Mouse (Mus musculus) midbrain, postnatal 0 days (tissue): Measurements from ENCODE around the gene Dock1. TPM values are rescaled to one million over a fixed set of nuclear protein-coding genes. Genes with fewer than 3 reads are reported as not detected.

Source experiments
- ATAC-seq: fragments of 200-750 bp; cut with Nextera tagmentation; 2 replicates; pipeline ENCODE4 v1.8.0; 2017; ENCODE audit warnings: moderate number of reproducible peaks, mild to moderate bottlenecking, moderate TSS enrichment, moderate library complexity; ENCODE audit not compliant: low FRiP score
- DNase-seq: peaks from one replicate; pipeline ENCODE4 v3.0.0-alpha.2; 2015; ENCODE audit warnings: low spot score
- H3K27ac ChIP-seq: fragments of 300-500 bp; sonication (generic); 2 replicates; pipeline ENCODE4 v1.5.1; 2014; ENCODE audit warnings: low read depth, mild to moderate bottlenecking, low read length, mixed read lengths
- H3K27me3 ChIP-seq: fragments of 300-500 bp; sonication (generic); 2 replicates; pipeline ENCODE4 v1.6.1; 2014; ENCODE audit warnings: low read length, control low read depth, mixed read lengths; ENCODE audit not compliant: insufficient read depth
- H3K36me3 ChIP-seq: fragments of 300-500 bp; sonication (generic); 2 replicates; pipeline ENCODE4 v1.6.1; 2014; ENCODE audit warnings: low read length, control low read depth, mixed read lengths; ENCODE audit not compliant: insufficient read depth
- H3K4me1 ChIP-seq: fragments of 300-500 bp; sonication (generic); 2 replicates; pipeline ENCODE4 v1.6.1; 2014; ENCODE audit warnings: mild to moderate bottlenecking, control low read depth, antibody characterized with exemption, low read length, mixed read lengths; ENCODE audit not compliant: insufficient read depth
- H3K4me2 ChIP-seq: fragments of 300-500 bp; sonication (generic); 2 replicates; pipeline ENCODE4 v1.6.1; 2014; ENCODE audit warnings: low read depth, mild to moderate bottlenecking, low read length, mixed read lengths; ENCODE audit not compliant: poor library complexity, severe bottlenecking
- H3K4me3 ChIP-seq: fragments of 300-500 bp; sonication (generic); 2 replicates; pipeline ENCODE4 v1.5.1; 2014; ENCODE audit warnings: low read depth, mild to moderate bottlenecking, low read length, moderate library complexity
- H3K9ac ChIP-seq: fragments of 300-500 bp; sonication (generic); replicated peaks from 2 replicates; pipeline ENCODE4 v1.6.1; 2014; ENCODE audit warnings: mild to moderate bottlenecking, low read length, moderate library complexity, mixed read lengths; ENCODE audit not compliant: poor library complexity, severe bottlenecking
- H3K9me3 ChIP-seq: fragments of 300-500 bp; sonication (generic); 2 replicates; pipeline ENCODE4 v1.6.1; 2016; ENCODE audit warnings: low read length, control low read depth
- CTCF ChIP-seq: IDR thresholded peaks from 2 replicates; pipeline ENCODE4 v1.5.1; 2016; ENCODE audit warnings: antibody characterized with exemption, mild to moderate bottlenecking
- WGBS: fragments of 180-500 bp; shearing (Covaris S2); extraction: QIAGEN DNeasy Blood & Tissue Kit; methylation state at CpG from one replicate; pipeline ENCODE4 v1.1.7; 2014; 5-methylcytosine and 5-hydroxymethylcytosine counted together
- polyA plus RNA-seq: library from polyadenylated mRNA; unstranded; fragments of >200 nt; fragmentation: Nextera tagmentation; extraction: Ambion mirVana; gene quantifications from 2 replicates; pipeline ENCODE4 v1.2.1, GENCODE M21; 2015
- total RNA-seq: library from RNA; depleted of rRNA; stranded (reverse); fragments of >200 nt; gene quantifications from 2 replicates; pipeline ENCODE4 v1.2.3, GENCODE M21; 2014

Gene Dock1
- total and polyA plus RNA-seq, 2 experiments from 2014 or later: 5.3 to 14.2 TPM

DNA sequence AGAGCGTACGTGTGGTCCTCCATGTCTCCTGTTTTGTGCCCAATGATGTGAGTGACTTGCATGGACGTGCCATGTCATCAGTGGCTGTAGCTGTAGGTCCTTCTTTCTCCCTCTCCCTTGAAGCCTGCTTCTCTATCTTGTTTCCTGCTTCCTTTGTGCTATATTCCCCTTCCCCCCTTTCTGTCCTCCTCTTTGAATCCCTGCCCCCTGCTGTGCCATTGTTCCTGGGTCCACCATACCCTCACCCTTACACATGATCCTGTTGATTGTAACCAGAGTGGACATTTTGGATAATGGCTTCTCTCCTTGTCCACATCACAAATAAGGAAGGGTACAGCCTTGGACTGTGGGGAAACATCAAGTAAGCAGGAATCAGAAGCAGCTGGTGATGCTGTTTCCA, 81.0 kb downstream of the Dock1 start:
- DNase-seq (no peak), ATAC-seq (no peak)
- no peak overlapping the region for H3K4me2 ChIP-seq
- no peaks in the 10 kb centered on the region for H3K27me3 ChIP-seq
- H3K9me3 ChIP-seq: no peaks in the 10 kb centered on the region
- H3K9ac ChIP-seq: no peak overlapping the region
- H3K4me1 ChIP-seq: no peaks in the 10 kb centered on the region
- no peak for TF ChIP-seq CTCF
- H3K4me3 ChIP-seq: no peak overlapping the region
- WGBS: 80% methylated on average over 3 of the region's 3 CpGs
- no peaks in the 10 kb centered on the region for H3K36me3 ChIP-seq
- H3K27ac ChIP-seq: no peak overlapping the region

DNA sequence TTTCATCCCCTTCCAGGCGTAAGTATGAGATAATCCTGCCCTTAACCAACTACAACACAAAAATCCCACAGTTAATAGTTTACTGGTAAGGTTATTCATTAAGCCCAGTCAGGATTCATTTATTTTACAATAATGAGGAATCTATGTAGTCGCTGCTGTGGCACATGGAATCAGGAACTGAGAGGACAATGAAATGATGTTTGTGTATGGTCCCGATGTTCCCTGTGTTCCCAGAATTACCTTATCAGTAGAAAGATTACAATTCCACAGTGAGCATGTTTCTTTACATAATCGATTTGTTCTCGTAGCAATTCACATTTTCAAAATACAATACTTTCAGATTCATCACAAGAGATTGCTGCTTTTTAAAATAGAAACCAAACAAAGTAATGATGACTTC, 83.0 kb downstream of the Dock1 start:
- 56% methylated on average over 5 of the region's 5 CpGs for WGBS
- no peak overlapping the region for H3K4me3 ChIP-seq
- H3K9ac ChIP-seq: no peak overlapping the region
- H3K27ac ChIP-seq: no peak overlapping the region
- no peak for TF ChIP-seq CTCF
- H3K9me3 ChIP-seq: no peaks in the 10 kb centered on the region
- no peaks in the 10 kb centered on the region for H3K27me3 ChIP-seq
- no peaks in the 10 kb centered on the region for H3K36me3 ChIP-seq
- no peak overlapping the region for H3K4me2 ChIP-seq
- no peak for ATAC-seq
- no peak for DNase-seq
- no peaks in the 10 kb centered on the region for H3K4me1 ChIP-seq

DNA sequence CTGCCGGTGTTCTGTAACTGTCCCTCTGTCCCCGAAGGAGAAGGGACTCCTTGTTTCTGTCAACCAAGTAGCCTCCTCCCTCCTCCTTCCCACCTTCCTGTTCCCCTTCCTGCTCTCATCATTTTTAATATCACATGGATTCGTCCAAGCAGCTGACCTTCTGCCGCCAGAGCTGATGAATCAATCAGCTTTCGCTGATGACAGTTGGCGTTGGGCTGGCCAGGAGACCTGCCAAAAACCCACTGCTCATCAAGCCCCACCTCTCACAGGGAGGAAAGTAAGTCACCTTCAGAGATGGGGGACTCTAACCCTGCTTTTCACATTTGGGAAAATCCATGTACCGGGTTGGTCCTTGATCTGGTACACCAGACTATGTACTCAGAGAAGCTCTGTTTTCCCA, 87.2 kb downstream of the Dock1 start:
- ATAC-seq: no peak
- 91% methylated on average over 7 of the region's 7 CpGs for WGBS
- no peak for DNase-seq
- Histone ChIP-seq H3K4me3 (no peak overlapping the region), H3K27ac (no peak overlapping the region), H3K27me3 (no peaks in the 10 kb centered on the region), H3K9me3 (no peaks in the 10 kb centered on the region), H3K36me3 (no peaks in the 10 kb centered on the region), H3K4me1 (no peaks in the 10 kb centered on the region), H3K9ac (no peak overlapping the region), H3K4me2 (no peak overlapping the region)
- TF ChIP-seq CTCF: no peak

DNA sequence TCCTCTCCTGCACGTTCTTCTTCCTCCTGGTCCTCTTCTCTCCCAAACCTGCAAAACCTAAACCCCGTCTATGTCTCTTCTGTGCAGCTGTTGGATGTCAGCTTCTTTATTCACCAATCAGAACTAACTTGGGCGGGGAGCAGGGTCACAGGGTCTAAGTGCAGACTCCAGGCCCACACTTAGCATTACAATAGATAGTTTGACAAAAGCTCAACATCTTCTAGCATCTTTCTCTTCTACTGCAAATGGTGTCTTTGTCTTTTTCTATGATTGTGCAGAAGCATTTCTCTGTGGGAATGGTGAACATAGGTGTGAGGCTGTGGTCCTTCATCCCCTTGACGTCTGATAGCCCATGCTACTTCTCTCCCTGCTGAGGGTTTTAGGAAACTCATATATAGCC, 91.3 kb downstream of the Dock1 start:
- ATAC-seq (no peak), DNase-seq (no peak)
- H3K27me3 ChIP-seq: no peaks in the 10 kb centered on the region
- TF ChIP-seq CTCF: no peak
- H3K4me1 ChIP-seq: no peaks in the 10 kb centered on the region
- H3K9ac ChIP-seq: no peak overlapping the region
- H3K4me3 ChIP-seq: no peak overlapping the region
- 74% methylated on average over 4 of the region's 4 CpGs for whole genome bisulfite sequencing
- no peak overlapping the region for H3K27ac ChIP-seq
- H3K4me2 ChIP-seq: no peak overlapping the region
- no peaks in the 10 kb centered on the region for H3K36me3 ChIP-seq
- no peaks in the 10 kb centered on the region for H3K9me3 ChIP-seq

DNA sequence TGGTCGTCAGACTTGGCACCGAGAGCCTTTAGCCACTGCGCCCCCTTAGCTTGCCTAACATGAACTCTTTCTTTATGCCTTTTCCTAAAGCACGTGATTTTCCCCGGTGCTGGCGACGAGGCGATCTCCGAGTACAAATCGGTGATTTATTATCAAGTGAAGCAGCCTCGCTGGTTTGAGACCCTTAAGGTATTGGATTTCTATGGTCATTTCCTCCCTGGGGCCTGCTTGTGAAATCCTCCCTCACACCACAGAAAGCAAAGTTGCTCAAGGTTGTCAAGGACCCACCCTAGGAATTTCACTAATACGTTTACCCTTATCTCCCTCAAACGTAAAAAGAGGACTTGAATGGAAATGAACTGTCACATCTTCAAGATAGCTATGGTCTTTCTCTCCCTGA, 94.7 kb downstream of the Dock1 start:
- no peak overlapping the region for H3K9ac ChIP-seq
- WGBS: 89% methylated on average over 13 of the region's 13 CpGs
- H3K27me3 ChIP-seq: no peaks in the 10 kb centered on the region
- no peak overlapping the region for H3K4me2 ChIP-seq
- DNase-seq (no peak), ATAC-seq (no peak)
- no peaks in the 10 kb centered on the region for H3K36me3 ChIP-seq
- no peak overlapping the region for H3K4me3 ChIP-seq
- TF ChIP-seq CTCF: no peak
- H3K4me1 ChIP-seq: no peaks in the 10 kb centered on the region
- no peak overlapping the region for H3K27ac ChIP-seq
- H3K9me3 ChIP-seq: no peaks in the 10 kb centered on the region

DNA sequence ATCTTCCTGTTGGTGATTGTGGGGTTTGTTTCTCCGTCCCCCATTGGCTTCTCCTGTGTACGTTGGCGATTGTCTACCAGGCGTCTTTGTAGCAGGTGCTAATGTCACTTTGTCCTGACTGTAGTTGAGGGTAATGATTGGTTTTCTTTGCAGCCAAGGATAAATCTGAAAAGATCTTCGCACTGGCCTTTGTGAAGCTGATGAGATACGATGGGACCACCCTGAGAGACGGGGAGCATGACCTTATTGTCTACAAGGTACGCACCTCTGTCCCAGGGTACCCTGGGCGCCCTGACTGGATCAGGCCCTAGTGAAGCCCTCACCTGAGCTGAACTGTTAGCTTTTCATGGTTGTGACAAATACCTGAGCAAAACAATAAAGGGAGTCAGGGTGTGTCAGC, 100.9 kb downstream of the Dock1 start:
- ATAC-seq (no peak), DNase-seq (no peak)
- no peak overlapping the region for H3K4me2 ChIP-seq
- TF ChIP-seq CTCF: no peak
- no peak overlapping the region for H3K4me3 ChIP-seq
- H3K9me3 ChIP-seq: no peaks in the 10 kb centered on the region
- 98% methylated on average over 9 of the region's 9 CpGs for WGBS
- no peak overlapping the region for H3K27ac ChIP-seq
- no peaks in the 10 kb centered on the region for H3K36me3 ChIP-seq
- H3K9ac ChIP-seq: no peak overlapping the region
- H3K27me3 ChIP-seq: no peaks in the 10 kb centered on the region
- 0 out of 2 replicates have a peak, but pooled peaks cover 2% of the 10 kb centered on the region for H3K4me1 ChIP-seq
